Mouse (Mus musculus): ENCODE data around the gene Ap1b1. TPM values are rescaled to one million over a fixed set of nuclear protein-coding genes. Genes with fewer than 3 reads are reported as not detected.
A peak's percentile ranks its signal among the peaks of the same experiment; 100 is the strongest.

The Ap1b1 gene
- polyA plus RNA-seq, 1 experiment from 2014 or later: 64.7 TPM

DNA sequence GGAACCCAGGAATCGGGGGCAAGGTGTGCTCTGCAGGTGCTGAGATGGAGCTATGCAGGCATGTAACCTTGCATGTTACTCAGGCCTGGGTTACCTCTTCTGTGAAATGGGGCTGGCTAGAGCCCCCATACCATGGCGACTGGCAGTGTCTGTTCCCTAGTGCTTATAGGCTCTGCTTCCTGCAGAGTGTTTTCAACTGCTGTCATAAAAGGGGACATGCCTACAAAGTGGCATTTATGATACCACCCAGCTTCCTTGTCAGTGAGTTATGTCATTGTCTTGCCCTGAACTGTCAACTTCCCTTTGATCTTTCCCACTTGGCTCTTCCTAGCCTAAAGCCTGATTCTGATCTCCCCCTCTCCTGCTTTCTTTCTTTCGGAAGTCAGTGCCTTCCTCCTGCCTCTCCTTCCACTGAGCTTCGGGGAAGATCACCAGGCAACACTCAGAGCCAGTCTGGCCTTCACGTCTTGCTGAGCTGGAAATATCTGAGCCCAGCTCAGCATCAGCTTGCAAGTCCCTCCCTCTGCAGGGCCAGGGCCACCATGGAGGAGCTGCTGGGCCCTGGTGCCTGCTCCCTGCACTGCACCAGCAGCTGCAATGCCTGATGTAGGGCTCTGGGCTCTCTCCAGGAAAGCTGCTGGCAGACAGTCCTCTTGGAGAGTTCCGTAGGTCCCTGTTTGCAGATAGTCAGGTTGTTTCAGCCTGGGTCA is 23.4 kb upstream of the Ap1b1 start:
- no peak for ATAC-seq (ENCODE audit: insufficient read depth, low FRiP score)
- Histone ChIP-seq H3K9me3 (replicated peaks; ENCODE audit: control insufficient read depth, low read length) (no peaks in the 10 kb centered on the region), H3K27me3 (ENCODE audit: control insufficient read depth, insufficient read depth, low read length) (no peaks in the 10 kb centered on the region), H3K4me3 (replicated peaks; ENCODE audit: low read length) (no peak overlapping the region), H3K9ac (ENCODE audit: low read length) (no peak overlapping the region), H3K36me3 (ENCODE audit: control insufficient read depth, insufficient read depth, low read length) (no peaks in the 10 kb centered on the region), H3K4me1 (ENCODE audit: control insufficient read depth, insufficient read depth, low read length) (no peaks in the 10 kb centered on the region), H3K4me2 (ENCODE audit: low read depth, low read length) (no peak overlapping the region), H3K27ac (ENCODE audit: low read length) (no peak overlapping the region)
- 50% methylated on average over 6 of the region's 6 CpGs for WGBS

GRCm38 (mm10) chr11:4966325-4966724 is 20.3 kb upstream of the Ap1b1 start:
- no peak overlapping the region for H3K4me3 ChIP-seq (replicated peaks; ENCODE audit: low read length)
- H3K27ac ChIP-seq (ENCODE audit: low read length): no peak overlapping the region
- no peaks in the 10 kb centered on the region for H3K36me3 ChIP-seq (ENCODE audit: control insufficient read depth, insufficient read depth, low read length)
- no peak for ATAC-seq (ENCODE audit: insufficient read depth, low FRiP score)
- H3K27me3 ChIP-seq (ENCODE audit: control insufficient read depth, insufficient read depth, low read length): no peaks in the 10 kb centered on the region
- no peaks in the 10 kb centered on the region for H3K9me3 ChIP-seq (replicated peaks; ENCODE audit: control insufficient read depth, low read length)
- H3K4me1 ChIP-seq (ENCODE audit: control insufficient read depth, insufficient read depth, low read length): no peaks in the 10 kb centered on the region
- WGBS: 51% methylated on average over 2 of the region's 2 CpGs
- H3K4me2 ChIP-seq (ENCODE audit: low read depth, low read length): no peak overlapping the region
- H3K9ac ChIP-seq (ENCODE audit: low read length): no peak overlapping the region

DNA sequence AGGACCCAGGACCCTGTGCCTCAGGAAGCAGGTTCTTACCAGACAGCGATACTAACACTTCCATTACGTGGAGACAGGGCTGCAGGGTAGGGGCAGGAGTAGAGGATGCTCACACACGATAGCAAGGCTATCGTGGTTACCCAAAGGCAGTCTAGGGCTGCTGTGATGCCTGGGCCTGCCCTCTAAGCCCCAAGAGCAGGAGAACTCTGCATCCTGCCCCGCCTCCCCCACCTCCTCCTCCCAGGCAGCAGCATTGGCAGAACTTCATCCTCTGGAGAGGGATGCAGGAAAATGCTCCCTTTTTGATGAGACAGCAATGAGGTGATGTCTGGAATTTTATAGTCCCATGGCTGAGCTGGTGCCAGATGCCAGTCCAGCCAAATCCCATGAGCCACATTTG is 19.7 kb upstream of the Ap1b1 start:
- Histone ChIP-seq H3K9me3 (replicated peaks; ENCODE audit: control insufficient read depth, low read length) (no peaks in the 10 kb centered on the region), H3K4me1 (ENCODE audit: control insufficient read depth, insufficient read depth, low read length) (no peaks in the 10 kb centered on the region), H3K4me2 (ENCODE audit: low read depth, low read length) (no peak overlapping the region), H3K4me3 (replicated peaks; ENCODE audit: low read length) (no peak overlapping the region), H3K27ac (ENCODE audit: low read length) (no peak overlapping the region), H3K36me3 (ENCODE audit: control insufficient read depth, insufficient read depth, low read length) (no peaks in the 10 kb centered on the region), H3K27me3 (ENCODE audit: control insufficient read depth, insufficient read depth, low read length) (no peaks in the 10 kb centered on the region), H3K9ac (ENCODE audit: low read length) (no peak overlapping the region)
- ATAC-seq (ENCODE audit: insufficient read depth, low FRiP score): no peak
- WGBS: 58% methylated on average over 5 of the region's 5 CpGs

GRCm38 (mm10) chr11:4967549-4967948 is 19.1 kb upstream of the Ap1b1 start:
- Histone ChIP-seq H3K9ac (ENCODE audit: low read length) (no peak overlapping the region), H3K4me3 (replicated peaks; ENCODE audit: low read length) (no peak overlapping the region), H3K4me2 (ENCODE audit: low read depth, low read length) (no peak overlapping the region), H3K27me3 (ENCODE audit: control insufficient read depth, insufficient read depth, low read length) (no peaks in the 10 kb centered on the region), H3K4me1 (ENCODE audit: control insufficient read depth, insufficient read depth, low read length) (no peaks in the 10 kb centered on the region), H3K27ac (ENCODE audit: low read length) (no peak overlapping the region), H3K9me3 (replicated peaks; ENCODE audit: control insufficient read depth, low read length) (no peaks in the 10 kb centered on the region), H3K36me3 (ENCODE audit: control insufficient read depth, insufficient read depth, low read length) (no peaks in the 10 kb centered on the region)
- 44% methylated on average over 2 of the region's 2 CpGs for WGBS
- no peak for ATAC-seq (ENCODE audit: insufficient read depth, low FRiP score)

GRCm38 (mm10) chr11:4968376-4968775 is 18.2 kb upstream of the Ap1b1 start:
- H3K4me3 ChIP-seq (replicated peaks; ENCODE audit: low read length): no peak overlapping the region
- no peaks in the 10 kb centered on the region for H3K4me1 ChIP-seq (ENCODE audit: control insufficient read depth, insufficient read depth, low read length)
- H3K36me3 ChIP-seq (ENCODE audit: control insufficient read depth, insufficient read depth, low read length): no peaks in the 10 kb centered on the region
- H3K27me3 ChIP-seq (ENCODE audit: control insufficient read depth, insufficient read depth, low read length): no peaks in the 10 kb centered on the region
- H3K9me3 ChIP-seq (replicated peaks; ENCODE audit: control insufficient read depth, low read length): no peaks in the 10 kb centered on the region
- H3K4me2 ChIP-seq (ENCODE audit: low read depth, low read length): no peak overlapping the region
- H3K27ac ChIP-seq (ENCODE audit: low read length): no peak overlapping the region
- no peak overlapping the region for H3K9ac ChIP-seq (ENCODE audit: low read length)
- ATAC-seq (ENCODE audit: insufficient read depth, low FRiP score): no peak
- WGBS: 68% methylated on average over 10 of the region's 10 CpGs

DNA sequence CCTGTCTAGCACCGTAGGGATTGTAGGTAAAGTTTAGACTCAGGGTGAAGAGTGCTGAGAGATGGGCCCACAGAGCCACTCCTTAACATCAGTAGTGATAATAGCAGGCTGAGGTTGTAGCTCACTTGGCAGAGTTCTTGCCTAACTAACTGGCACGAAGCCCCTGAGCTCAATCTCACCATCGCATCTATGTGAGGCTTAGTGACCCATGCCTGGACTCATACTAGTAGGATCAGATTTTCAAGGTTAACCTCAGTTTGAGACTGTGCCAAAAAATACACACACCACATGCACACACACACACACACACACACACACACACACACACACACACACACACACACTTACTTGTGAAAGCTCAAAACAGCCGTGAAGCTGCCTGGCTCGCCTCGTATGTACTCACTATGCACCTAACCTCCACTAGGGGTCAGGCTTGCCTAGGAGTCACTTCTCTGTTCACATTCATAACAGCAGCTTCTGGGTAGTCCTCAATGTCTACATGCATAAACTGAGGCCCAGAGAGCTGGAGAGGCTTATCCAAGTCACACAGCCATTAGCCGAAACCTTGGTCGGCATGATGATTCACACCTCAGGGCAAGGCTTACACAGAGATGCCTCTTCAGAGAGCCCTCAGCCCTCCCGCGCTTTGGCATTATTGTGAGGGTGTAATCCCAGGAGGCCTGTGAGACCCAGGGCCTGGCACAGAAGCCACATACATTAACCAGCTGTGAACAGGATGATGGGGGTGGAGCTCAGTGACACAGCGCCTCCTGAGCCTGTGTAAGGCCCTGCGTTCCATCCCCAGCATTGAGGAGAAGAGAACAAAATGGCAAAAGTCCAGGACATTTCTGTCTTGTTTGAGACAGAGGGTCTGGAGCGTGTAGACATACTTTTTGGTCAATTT is 13.4 kb upstream of the Ap1b1 start:
- Histone ChIP-seq H3K36me3 (ENCODE audit: control insufficient read depth, insufficient read depth, low read length) (no peaks in the 10 kb centered on the region), H3K9ac (ENCODE audit: low read length) (no peak overlapping the region), H3K9me3 (replicated peaks; ENCODE audit: control insufficient read depth, low read length) (no peaks in the 10 kb centered on the region), H3K4me2 (ENCODE audit: low read depth, low read length) (no peak overlapping the region), H3K4me1 (ENCODE audit: control insufficient read depth, insufficient read depth, low read length) (no peaks in the 10 kb centered on the region), H3K4me3 (replicated peaks; ENCODE audit: low read length) (no peak overlapping the region), H3K27ac (ENCODE audit: low read length) (no peak overlapping the region), H3K27me3 (ENCODE audit: control insufficient read depth, insufficient read depth, low read length) (no peaks in the 10 kb centered on the region)
- 54% methylated on average over 13 of the region's 13 CpGs for WGBS
- ATAC-seq (ENCODE audit: insufficient read depth, low FRiP score): peak; percentile 62; the same call in 1 of the 2 replicates

- 76% methylated on average over 2 of the region's 2 CpGs for WGBS
- Histone ChIP-seq H3K4me2 (ENCODE audit: low read depth, low read length) (no peak overlapping the region), H3K36me3 (ENCODE audit: control insufficient read depth, insufficient read depth, low read length) (no peaks in the 10 kb centered on the region), H3K27me3 (ENCODE audit: control insufficient read depth, insufficient read depth, low read length) (no peaks in the 10 kb centered on the region), H3K4me1 (ENCODE audit: control insufficient read depth, insufficient read depth, low read length) (no peaks in the 10 kb centered on the region), H3K4me3 (replicated peaks; ENCODE audit: low read length) (no peak overlapping the region), H3K9ac (ENCODE audit: low read length) (no peak overlapping the region), H3K9me3 (replicated peaks; ENCODE audit: control insufficient read depth, low read length) (no peaks in the 10 kb centered on the region), H3K27ac (ENCODE audit: low read length) (no peak overlapping the region)
- ATAC-seq (ENCODE audit: insufficient read depth, low FRiP score): no peak
Measured at GRCm38 (mm10) chr11:4973871-4974256, 12.8 kb upstream of the Ap1b1 start.

- Histone ChIP-seq H3K4me3 (replicated peaks; ENCODE audit: low read length) (no peak overlapping the region), H3K9ac (ENCODE audit: low read length) (no peak overlapping the region), H3K4me2 (ENCODE audit: low read depth, low read length) (no peak overlapping the region), H3K9me3 (replicated peaks; ENCODE audit: control insufficient read depth, low read length) (no peaks in the 10 kb centered on the region), H3K27ac (ENCODE audit: low read length) (no peak overlapping the region; the same call in 1 of the 2 replicates), H3K36me3 (ENCODE audit: control insufficient read depth, insufficient read depth, low read length) (no peaks in the 10 kb centered on the region), H3K27me3 (ENCODE audit: control insufficient read depth, insufficient read depth, low read length) (no peaks in the 10 kb centered on the region), H3K4me1 (ENCODE audit: control insufficient read depth, insufficient read depth, low read length) (no peaks in the 10 kb centered on the region)
- WGBS: 57% methylated on average over 11 of the region's 11 CpGs
- no peak for ATAC-seq (ENCODE audit: insufficient read depth, low FRiP score)
Measured at GRCm38 (mm10) chr11:4974376-4975122, 12.1 kb upstream of the Ap1b1 start.

DNA sequence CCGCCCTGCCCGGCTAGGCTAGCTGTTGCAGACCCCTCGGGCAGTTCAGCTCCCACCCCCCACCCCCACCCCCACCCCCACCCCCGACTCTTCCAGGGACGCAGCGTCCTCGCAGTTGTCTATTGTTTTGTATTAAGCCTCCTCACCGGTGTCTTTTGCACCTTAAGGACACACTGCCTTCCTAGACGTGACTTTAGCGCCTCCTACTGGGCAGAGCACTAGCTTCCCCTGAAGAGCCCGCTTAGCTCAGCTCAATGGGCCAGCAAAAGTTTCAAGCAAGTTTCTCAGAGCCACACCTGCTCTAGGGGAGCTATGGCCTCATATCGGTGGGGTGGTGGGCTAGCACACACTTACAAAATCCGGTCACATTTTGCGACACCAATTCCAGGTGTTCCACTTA is 11.0 kb upstream of the Ap1b1 start:
- H3K4me1 ChIP-seq (ENCODE audit: control insufficient read depth, insufficient read depth, low read length): no peaks in the 10 kb centered on the region
- ATAC-seq (ENCODE audit: insufficient read depth, low FRiP score): no peak
- H3K9me3 ChIP-seq (replicated peaks; ENCODE audit: control insufficient read depth, low read length): no peaks in the 10 kb centered on the region
- H3K27ac ChIP-seq (ENCODE audit: low read length): no peak overlapping the region
- H3K36me3 ChIP-seq (ENCODE audit: control insufficient read depth, insufficient read depth, low read length): no peaks in the 10 kb centered on the region
- 0 out of 2 replicates have a peak overlapping the region, but pooled peaks have one; percentile 21 for H3K4me2 ChIP-seq (ENCODE audit: low read depth, low read length)
- no peaks in the 10 kb centered on the region for H3K27me3 ChIP-seq (ENCODE audit: control insufficient read depth, insufficient read depth, low read length)
- H3K4me3 ChIP-seq (replicated peaks; ENCODE audit: low read length): no peak overlapping the region
- H3K9ac ChIP-seq (ENCODE audit: low read length): no peak overlapping the region
- whole genome bisulfite sequencing: 11% methylated on average over 14 of the region's 14 CpGs

Data from stomach, embryonic 16.5 days (tissue).